Mouse (Mus musculus) myocyte (in vitro differentiated cells): Measurements from ENCODE around the gene Edc4.

ENCODE experiments used
- POLR2A ChIP-seq: IDR thresholded peaks from one replicate; pipeline ENCODE4 v1.6.1; 2011; ENCODE audit warnings: low read depth, mild to moderate bottlenecking, control low read depth, moderate library complexity; ENCODE audit not compliant: insufficient read length
- POLR2AphosphoS2 ChIP-seq: IDR thresholded peaks from one replicate; pipeline ENCODE4 v1.6.1; 2011; ENCODE audit warnings: low read depth, control low read depth; ENCODE audit not compliant: insufficient read length

DNA sequence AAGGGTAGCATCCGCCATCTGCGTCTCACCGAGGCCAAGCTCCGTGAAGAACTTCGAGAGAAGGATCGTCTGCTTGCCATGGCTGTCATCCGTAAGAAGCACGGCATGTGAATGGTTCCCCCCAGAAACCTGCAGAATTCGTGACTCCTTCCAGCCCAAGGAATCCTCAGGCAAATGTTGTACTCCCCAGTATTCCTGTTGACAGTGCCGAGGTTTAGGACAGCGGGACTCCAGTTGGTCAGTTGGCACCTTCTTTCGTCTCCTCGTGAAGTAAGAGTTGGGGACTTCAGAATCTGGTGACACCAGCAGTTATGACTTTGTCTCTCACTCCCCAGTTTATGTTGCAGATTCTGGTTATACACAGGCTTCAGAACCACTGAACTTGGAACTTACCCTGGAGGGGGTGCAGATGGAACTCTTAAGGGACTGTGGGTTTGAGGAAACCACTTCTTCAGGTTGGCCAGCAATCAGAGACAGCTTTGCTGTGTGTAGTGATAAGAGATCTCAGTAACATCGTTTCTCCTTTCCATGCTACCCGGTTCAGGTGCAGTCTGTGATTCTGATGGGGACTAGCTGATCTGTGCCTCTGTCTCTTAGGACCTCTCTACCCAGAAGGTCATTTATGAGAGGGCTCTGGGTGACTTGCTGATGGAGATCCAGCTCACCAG is 24.4 kb upstream of the Edc4 start:
- TF ChIP-seq POLR2AphosphoS2 (no peak), POLR2A (no peak)
